Mouse (Mus musculus) forebrain, embryonic 14.5 days (tissue): Measurements from ENCODE around the gene Lao1. TPM values are rescaled to one million over a fixed set of nuclear protein-coding genes. Genes with fewer than 3 reads are reported as not detected.

Source experiments
- ATAC-seq: fragments of 200-750 bp; cut with Nextera tagmentation; 2 replicates; pipeline ENCODE4 v1.8.0; 2017; ENCODE audit warnings: mild to moderate bottlenecking, moderate library complexity
- DNase-seq: peaks from one replicate; pipeline ENCODE4 v3.0.0-alpha.2; 2015; ENCODE audit warnings: low spot score
- H3K27ac ChIP-seq: fragments of 300-500 bp; sonication (generic); 2 replicates; pipeline ENCODE4 v1.5.1; 2014; ENCODE audit warnings: low read depth, mild to moderate bottlenecking, control low read depth, low read length, moderate library complexity
- H3K27me3 ChIP-seq: fragments of 300-500 bp; sonication (generic); replicated peaks from 2 replicates; pipeline ENCODE4 v1.6.1; 2014; ENCODE audit warnings: low read length, control low read depth, mixed read lengths; ENCODE audit not compliant: control insufficient read depth, insufficient read depth
- H3K36me3 ChIP-seq: fragments of 300-500 bp; sonication (generic); 2 replicates; pipeline ENCODE4 v1.6.1; 2014; ENCODE audit warnings: low read length, control low read depth; ENCODE audit not compliant: control insufficient read depth, insufficient read depth
- H3K4me1 ChIP-seq: fragments of 300-500 bp; sonication (generic); 2 replicates; pipeline ENCODE4 v1.6.1; 2014; ENCODE audit warnings: antibody characterized with exemption, low read length, control low read depth; ENCODE audit not compliant: control insufficient read depth, insufficient read depth
- H3K4me2 ChIP-seq: fragments of 300-500 bp; sonication (generic); 2 replicates; pipeline ENCODE4 v1.6.1; 2014; ENCODE audit warnings: mild to moderate bottlenecking, control low read depth, low read length
- H3K4me3 ChIP-seq: fragments of 300-500 bp; sonication (generic); 2 replicates; pipeline ENCODE4 v1.5.1; 2014; ENCODE audit warnings: low read depth, low read length, control low read depth
- H3K9ac ChIP-seq: fragments of 300-500 bp; sonication (generic); 2 replicates; pipeline ENCODE4 v1.6.1; 2014; ENCODE audit warnings: mild to moderate bottlenecking, low read length, control low read depth, moderate library complexity
- H3K9me3 ChIP-seq: fragments of 300-500 bp; sonication (generic); replicated peaks from 2 replicates; pipeline ENCODE4 v1.6.1; 2016; ENCODE audit warnings: low read length, control low read depth, mixed read lengths; ENCODE audit not compliant: control insufficient read depth
- WGBS: fragments of 180-500 bp; shearing (Covaris S2); extraction: QIAGEN DNeasy Blood & Tissue Kit; methylation state at CpG from one replicate; pipeline ENCODE4 v1.1.7; 2014; 5-methylcytosine and 5-hydroxymethylcytosine counted together
- polyA plus RNA-seq: library from polyadenylated mRNA; unstranded; fragments of >200 nt; fragmentation: Nextera tagmentation; extraction: Ambion mirVana; gene quantifications from 2 replicates; pipeline ENCODE4 v1.2.1, GENCODE M21; 2014

Gene Lao1
- polyA plus RNA-seq, 1 experiment from 2014 or later: 0.11 TPM

DNA sequence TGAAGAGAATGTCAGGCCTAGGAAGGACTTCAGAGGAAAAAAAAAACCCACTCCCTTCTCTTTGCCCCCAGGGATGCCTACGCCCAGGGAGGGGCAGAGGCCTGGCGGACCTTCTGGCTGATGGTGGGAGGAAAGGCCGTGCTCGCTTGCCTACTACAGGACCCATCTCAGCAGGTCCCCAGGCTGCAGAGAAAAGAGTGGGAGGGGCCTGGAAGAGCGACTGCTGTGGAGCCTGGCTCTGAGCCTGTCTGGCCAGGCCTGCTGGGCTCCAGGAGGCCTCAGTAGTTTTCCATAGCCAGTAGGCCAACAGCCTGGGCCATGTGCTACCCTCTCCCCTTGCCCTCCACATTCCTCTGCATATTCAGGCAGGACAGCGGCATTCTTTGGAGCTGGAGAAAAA is 47.1 kb downstream of the Lao1 start:
- H3K4me3 ChIP-seq: no peak overlapping the region

DNA sequence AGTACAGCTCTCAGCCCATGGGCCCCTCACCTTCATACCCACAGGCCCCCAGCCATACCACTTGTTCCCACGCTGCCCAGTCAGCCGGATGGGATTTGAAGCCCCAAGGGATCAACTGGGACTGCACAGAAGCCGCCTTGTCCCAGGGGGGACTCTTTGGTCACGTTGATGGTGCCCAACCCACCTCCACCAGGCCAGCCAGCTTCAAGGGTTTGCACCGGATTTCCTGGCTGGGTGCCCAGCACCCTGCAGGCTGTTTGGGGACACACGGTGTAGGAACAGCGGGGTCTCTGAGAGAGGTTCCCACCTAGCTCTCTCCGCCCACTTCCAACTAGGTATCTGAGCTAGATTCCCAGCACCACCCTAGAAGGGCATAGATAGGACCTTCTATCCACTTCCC is 48.4 kb downstream of the Lao1 start:
- H3K4me2 ChIP-seq: no peak overlapping the region
- H3K27ac ChIP-seq: no peak overlapping the region
- no peaks in the 10 kb centered on the region for H3K4me1 ChIP-seq
- H3K27me3 ChIP-seq: no peaks in the 10 kb centered on the region
- DNase-seq: no peak
- WGBS: 62% methylated on average over 8 of the region's 8 CpGs
- no peaks in the 10 kb centered on the region for H3K9me3 ChIP-seq
- H3K4me3 ChIP-seq: no peak overlapping the region
- ATAC-seq: no peak
- no peaks in the 10 kb centered on the region for H3K36me3 ChIP-seq
- no peak overlapping the region for H3K9ac ChIP-seq

More for the DNA sequence above, 47.1 kb downstream of the Lao1 start:
- H3K9ac ChIP-seq: no peak overlapping the region
- H3K9me3 ChIP-seq: no peaks in the 10 kb centered on the region
- DNase-seq (peak; percentile 30), ATAC-seq (no peak)
- no peak overlapping the region for H3K27ac ChIP-seq
- no peaks in the 10 kb centered on the region for H3K27me3 ChIP-seq
- no peak overlapping the region for H3K4me2 ChIP-seq
- WGBS: 28% methylated on average over 6 of the region's 6 CpGs
- no peaks in the 10 kb centered on the region for H3K4me1 ChIP-seq
- no peaks in the 10 kb centered on the region for H3K36me3 ChIP-seq

GRCm38 (mm10) chr4:119011050-119011680 is 49.8 kb downstream of the Lao1 start:
- Histone ChIP-seq H3K9ac (no peak overlapping the region), H3K9me3 (no peaks in the 10 kb centered on the region), H3K4me2 (no peak overlapping the region), H3K36me3 (no peaks in the 10 kb centered on the region), H3K27ac (no peak overlapping the region), H3K4me3 (no peak overlapping the region), H3K4me1 (no peaks in the 10 kb centered on the region), H3K27me3 (no peaks in the 10 kb centered on the region)
- DNase-seq (no peak), ATAC-seq (no peak)
- WGBS: 34% methylated on average over 10 of the region's 10 CpGs

DNA sequence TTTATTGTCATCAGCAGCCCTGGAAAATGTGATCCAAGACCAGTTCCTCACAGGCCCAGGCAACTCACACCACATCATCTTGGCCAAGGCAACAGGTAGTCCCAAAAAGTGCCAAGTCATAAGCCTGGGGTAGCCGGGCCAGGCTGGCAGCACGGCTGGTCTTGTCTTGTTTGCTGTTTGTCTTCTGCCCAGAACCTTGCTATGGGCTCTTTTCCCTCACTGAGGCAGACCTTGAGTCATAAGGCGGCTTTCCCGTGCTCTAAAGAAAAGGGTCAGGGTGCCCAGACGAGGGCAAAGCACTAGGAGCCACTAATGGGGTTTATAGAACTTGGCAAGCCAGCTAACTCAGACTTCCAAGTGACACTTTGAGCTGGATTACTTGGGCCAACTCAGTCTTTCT is 51.7 kb downstream of the Lao1 start:
- ATAC-seq: no peak

GRCm38 (mm10) chr4:119014997-119015396 is 53.6 kb downstream of the Lao1 start:
- Histone ChIP-seq H3K27me3 (no peaks in the 10 kb centered on the region), H3K9ac (no peak overlapping the region), H3K36me3 (no peaks in the 10 kb centered on the region), H3K9me3 (no peaks in the 10 kb centered on the region), H3K4me3 (no peak overlapping the region), H3K27ac (peak overlapping the region; percentile 55; the same call in 1 of the 2 replicates), H3K4me2 (no peak overlapping the region), H3K4me1 (peaks cover 9% of the 10 kb centered on the region)
- peak; percentile 86 for DNase-seq
- peak; percentile 89 for ATAC-seq

More for the DNA sequence above, 51.7 kb downstream of the Lao1 start:
- Histone ChIP-seq H3K9ac (no peak overlapping the region), H3K9me3 (no peaks in the 10 kb centered on the region), H3K36me3 (no peaks in the 10 kb centered on the region), H3K4me3 (no peak overlapping the region), H3K4me2 (no peak overlapping the region), H3K4me1 (no peaks in the 10 kb centered on the region), H3K27ac (no peak overlapping the region), H3K27me3 (no peaks in the 10 kb centered on the region)
- DNase-seq: no peak
- WGBS: 83% methylated on average over 5 of the region's 5 CpGs

DNA sequence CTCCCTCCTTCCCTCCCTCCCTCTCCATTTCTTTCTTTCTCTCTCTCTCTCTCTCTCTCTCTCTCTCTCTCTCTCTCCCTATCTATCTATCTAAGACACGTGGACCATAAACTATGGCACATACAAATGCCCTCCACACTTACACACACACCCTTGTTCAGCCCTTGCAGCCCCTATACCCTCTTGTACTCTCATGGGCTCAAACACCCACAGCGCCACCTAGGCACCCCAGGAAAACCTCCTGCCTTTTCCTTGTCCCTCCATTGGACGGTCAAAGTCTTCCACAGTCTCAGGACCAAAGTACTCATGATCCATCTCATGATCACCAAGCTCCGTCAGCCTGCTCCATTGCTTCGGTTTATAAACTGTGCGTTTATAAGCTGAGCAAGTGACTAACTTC is 54.2 kb downstream of the Lao1 start:
- H3K27me3 ChIP-seq: no peaks in the 10 kb centered on the region
- peak overlapping the region; percentile 55; the same call in 1 of the 2 replicates for H3K27ac ChIP-seq
- no peaks in the 10 kb centered on the region for H3K9me3 ChIP-seq
- peak; percentile 30; the same call in 1 of the 2 replicates for ATAC-seq
- no peak overlapping the region for H3K4me2 ChIP-seq
- H3K36me3 ChIP-seq: no peaks in the 10 kb centered on the region
- peaks cover 9% of the 10 kb centered on the region for H3K4me1 ChIP-seq
- H3K9ac ChIP-seq: no peak overlapping the region
- 50% methylated on average over 6 of the region's 6 CpGs for WGBS
- H3K4me3 ChIP-seq: no peak overlapping the region
- DNase-seq: no peak

DNA sequence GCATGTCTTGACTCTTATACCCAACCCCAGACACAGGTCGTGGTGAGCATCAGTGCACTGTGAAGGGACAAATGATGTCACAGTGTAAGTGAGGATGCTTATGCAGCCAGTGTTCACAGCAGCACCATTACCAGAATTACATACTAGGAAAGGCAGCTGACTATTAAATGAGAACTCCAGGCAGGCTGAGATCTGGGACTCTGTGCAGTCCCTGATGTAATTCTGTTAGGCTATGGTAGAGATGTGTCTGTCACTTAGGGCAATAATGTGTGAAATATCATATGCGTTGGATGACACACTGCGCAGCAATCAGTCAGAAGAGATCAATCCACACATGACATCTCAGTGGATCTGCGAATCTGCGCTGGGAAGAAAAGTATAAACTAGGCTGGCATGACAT is 55.7 kb downstream of the Lao1 start:
- no peaks in the 10 kb centered on the region for H3K9me3 ChIP-seq
- 87% methylated on average over 5 of the region's 5 CpGs for WGBS
- ATAC-seq (no peak), DNase-seq (no peak)
- no peak overlapping the region for H3K4me3 ChIP-seq
- peaks cover 9% of the 10 kb centered on the region for H3K4me1 ChIP-seq
- no peaks in the 10 kb centered on the region for H3K36me3 ChIP-seq
- no peaks in the 10 kb centered on the region for H3K27me3 ChIP-seq
- H3K27ac ChIP-seq: no peak overlapping the region
- no peak overlapping the region for H3K4me2 ChIP-seq
- no peak overlapping the region for H3K9ac ChIP-seq

Other genes starting within 250 kb of the Lao1 start
- not detected in 2 replicates for gene Olfr1340, start 241.4 kb upstream of the Lao1 start, polyA plus RNA-seq
- gene Olfr1339, start 229.4 kb upstream of the Lao1 start, polyA plus RNA-seq: not detected in 2 replicates
- gene Olfr1338, start 202.8 kb upstream of the Lao1 start, polyA plus RNA-seq: not detected in 2 replicates
- gene Olfr1337, start 179.0 kb upstream of the Lao1 start, polyA plus RNA-seq: not detected in 2 replicates
- not detected in 2 replicates for gene Olfr1335, start 151.6 kb upstream of the Lao1 start, polyA plus RNA-seq
- gene Olfr1333, start 125.3 kb upstream of the Lao1 start, polyA plus RNA-seq: not detected in 2 replicates
- gene Olfr1331, start 96.9 kb upstream of the Lao1 start, polyA plus RNA-seq: not detected in 2 replicates
- gene Olfr1330, start 73.0 kb upstream of the Lao1 start, polyA plus RNA-seq: not detected in 2 replicates
- gene Olfr1329, start 44.1 kb upstream of the Lao1 start, polyA plus RNA-seq: not detected in 2 replicates
- gene Olfr1328, start 23.0 kb upstream of the Lao1 start, polyA plus RNA-seq: not detected in 2 replicates
- gene Slc2a1, start 147.1 kb downstream of the Lao1 start, polyA plus RNA-seq: 85.3 and 96.7 TPM in 2 replicates
- gene Zfp691, start 212.6 kb downstream of the Lao1 start, polyA plus RNA-seq: 4.2 and 4.3 TPM in 2 replicates
- gene Ermap, start 228.4 kb downstream of the Lao1 start, polyA plus RNA-seq: 0.41 and 0.94 TPM in 2 replicates
- gene Svbp, start 233.7 kb downstream of the Lao1 start, polyA plus RNA-seq: 290 and 301 TPM in 2 replicates